Mouse (Mus musculus) cerebellum, postnatal 36 days (tissue): ENCODE measurements at regions not wholly inside any gene's neighbourhood (a gene's known extent, or its start where the extent isn't known, plus 50 kb on each side); places are given as distances from the start of the nearest gene placed in this dataset.

ENCODE experiments used
- DNase-seq, 2 experiments: peaks; one replicate each; pipeline ENCODE4 v3.0.0; 2021 to 2022; ENCODE audit warnings: mixed read lengths in 2 of 2

GRCm38 (mm10) chr14:9338220-9338619 lies 672.2 kb upstream of the 4930452B06Rik start:
- no peak for DNase-seq

- DNase-seq: no peak
Measured at GRCm38 (mm10) chr14:9337107-9337506, 671.1 kb upstream of the 4930452B06Rik start.

- DNase-seq: no peak
Measured at GRCm38 (mm10) chr14:9331593-9331992, 665.6 kb upstream of the 4930452B06Rik start.

DNA sequence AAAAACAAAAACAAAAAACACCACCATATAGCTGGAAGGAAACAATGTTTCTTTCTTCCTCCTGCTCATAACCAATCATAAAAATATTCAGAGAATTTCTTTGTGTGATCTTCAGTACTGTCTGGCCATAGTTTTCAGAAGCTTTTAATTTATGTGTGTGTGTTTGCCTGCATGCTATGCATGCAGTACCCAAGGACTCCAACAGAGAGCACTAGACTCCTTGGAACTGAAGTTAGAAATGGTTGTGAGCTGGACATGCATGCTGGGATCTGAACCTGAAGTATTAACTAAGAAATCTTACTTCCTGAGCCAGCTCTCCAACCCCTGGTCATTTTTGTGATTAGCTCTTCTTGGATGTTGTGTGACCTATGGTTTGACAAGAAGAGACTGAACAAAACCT lies 664.7 kb upstream of the 4930452B06Rik start:
- no peak for DNase-seq

DNA sequence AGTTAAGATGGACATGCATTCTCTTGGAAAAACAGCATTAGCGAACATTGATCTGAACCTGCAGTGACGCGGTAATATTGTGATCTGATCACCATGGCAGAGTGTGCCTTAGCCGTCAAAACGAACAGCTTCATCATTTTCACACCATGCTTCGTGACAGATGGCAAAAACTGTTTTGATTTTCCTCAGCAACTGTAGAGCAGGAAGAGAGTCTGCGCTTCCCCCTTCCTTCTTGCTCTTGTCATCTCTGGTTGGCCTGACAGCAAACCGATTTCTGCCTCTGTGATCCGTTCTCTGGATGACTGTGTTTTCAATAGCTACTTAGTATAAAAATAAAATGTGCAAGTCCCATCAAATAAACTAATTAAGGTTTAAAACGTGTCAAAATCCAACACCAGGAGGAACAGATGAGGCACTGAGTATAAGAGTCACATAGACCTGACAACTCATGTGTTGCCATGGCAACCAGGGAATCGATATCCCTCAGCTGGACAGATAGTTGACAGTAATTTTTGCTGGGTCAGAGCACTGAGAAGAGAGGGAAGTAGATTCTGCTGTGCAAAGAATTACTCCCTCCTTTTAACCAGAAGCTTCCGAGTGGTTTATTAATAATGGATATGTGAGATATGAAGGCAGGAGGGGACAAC lies 663.9 kb upstream of the 4930452B06Rik start:
- no peak for DNase-seq

GRCm38 (mm10) chr14:9327344-9327743 lies 661.3 kb upstream of the 4930452B06Rik start:
- no peak for DNase-seq

DNA sequence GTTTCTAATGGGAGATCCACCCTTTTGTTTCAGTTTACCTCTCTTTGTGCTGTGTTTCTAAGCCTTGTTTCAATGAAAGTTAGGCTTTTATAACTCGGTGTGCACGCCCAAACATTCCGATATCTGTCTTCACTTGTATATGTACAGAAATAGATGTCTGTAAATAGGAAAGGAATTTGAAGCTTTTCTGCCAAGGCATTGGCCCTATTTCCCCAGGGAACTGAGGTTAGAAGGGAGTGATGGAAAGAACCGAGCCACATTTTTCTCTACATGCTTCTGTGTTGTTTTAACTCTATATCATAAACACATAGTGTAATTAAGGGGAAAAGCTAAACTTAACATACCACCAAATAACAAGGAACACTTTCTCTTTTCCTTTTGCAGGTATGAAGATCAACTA lies 653.8 kb upstream of the 4930452B06Rik start:
- no peak for DNase-seq

- no peak for DNase-seq
Measured at GRCm38 (mm10) chr14:9318796-9319465, 652.9 kb upstream of the 4930452B06Rik start.

GRCm38 (mm10) chr14:9315224-9315623 lies 649.2 kb upstream of the 4930452B06Rik start:
- DNase-seq: no peak

- DNase-seq: no peak
Measured at GRCm38 (mm10) chr14:9296145-9296544, 630.1 kb upstream of the 4930452B06Rik start.

DNA sequence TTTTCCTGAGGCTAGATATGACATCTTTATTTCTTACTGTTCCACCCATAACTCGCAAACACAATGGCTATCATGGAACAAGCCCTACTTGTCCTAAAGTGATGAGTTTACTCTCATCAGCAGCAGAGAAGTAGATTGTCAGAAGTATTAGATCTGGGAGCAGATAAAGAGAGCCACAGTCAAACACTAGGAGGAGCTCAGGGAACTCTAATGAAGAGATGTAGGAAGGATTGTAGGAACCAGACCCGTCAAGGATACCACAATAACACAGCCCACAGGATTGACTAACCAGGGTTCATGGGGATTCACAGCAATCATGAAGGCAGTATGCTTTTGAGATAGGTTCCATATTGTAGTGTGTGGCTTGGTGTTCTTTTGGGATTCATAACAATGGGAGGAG lies 628.5 kb upstream of the 4930452B06Rik start:
- no peak for DNase-seq

- DNase-seq: no peak
Measured at GRCm38 (mm10) chr14:9288103-9288502, 622.1 kb upstream of the 4930452B06Rik start.

GRCm38 (mm10) chr14:9285606-9286002 lies 619.6 kb upstream of the 4930452B06Rik start:
- DNase-seq: no peak

DNA sequence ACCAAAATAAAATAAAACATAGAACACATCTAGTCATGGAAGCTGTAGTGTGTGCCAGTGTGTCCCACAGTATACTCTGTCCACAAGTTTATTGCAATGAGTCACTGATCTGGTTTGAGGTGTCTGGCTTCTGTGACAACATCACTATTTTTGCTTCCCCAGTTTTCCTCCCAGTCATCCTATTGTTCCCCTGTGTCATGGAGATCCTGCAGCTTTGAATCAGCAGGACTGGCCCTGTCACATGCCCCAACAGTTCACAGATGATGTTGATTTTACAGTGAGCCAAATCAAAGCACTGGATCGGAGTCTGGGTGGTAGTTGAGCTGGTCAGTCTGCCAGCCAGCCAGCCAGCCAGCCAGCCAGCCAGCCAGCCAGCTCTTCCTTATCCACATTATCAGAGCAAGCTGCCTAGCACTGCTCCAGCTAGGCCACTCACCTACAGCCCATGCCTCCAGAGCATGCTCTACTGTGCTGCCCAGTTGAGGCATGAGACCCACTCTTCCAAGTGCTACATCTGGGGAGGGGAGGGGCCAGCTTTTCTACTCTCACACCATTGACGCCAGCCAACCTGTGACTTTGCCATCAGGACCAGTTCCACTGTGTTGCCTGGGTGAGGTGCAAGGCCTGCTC lies 619.1 kb upstream of the 4930452B06Rik start:
- no peak for DNase-seq

DNA sequence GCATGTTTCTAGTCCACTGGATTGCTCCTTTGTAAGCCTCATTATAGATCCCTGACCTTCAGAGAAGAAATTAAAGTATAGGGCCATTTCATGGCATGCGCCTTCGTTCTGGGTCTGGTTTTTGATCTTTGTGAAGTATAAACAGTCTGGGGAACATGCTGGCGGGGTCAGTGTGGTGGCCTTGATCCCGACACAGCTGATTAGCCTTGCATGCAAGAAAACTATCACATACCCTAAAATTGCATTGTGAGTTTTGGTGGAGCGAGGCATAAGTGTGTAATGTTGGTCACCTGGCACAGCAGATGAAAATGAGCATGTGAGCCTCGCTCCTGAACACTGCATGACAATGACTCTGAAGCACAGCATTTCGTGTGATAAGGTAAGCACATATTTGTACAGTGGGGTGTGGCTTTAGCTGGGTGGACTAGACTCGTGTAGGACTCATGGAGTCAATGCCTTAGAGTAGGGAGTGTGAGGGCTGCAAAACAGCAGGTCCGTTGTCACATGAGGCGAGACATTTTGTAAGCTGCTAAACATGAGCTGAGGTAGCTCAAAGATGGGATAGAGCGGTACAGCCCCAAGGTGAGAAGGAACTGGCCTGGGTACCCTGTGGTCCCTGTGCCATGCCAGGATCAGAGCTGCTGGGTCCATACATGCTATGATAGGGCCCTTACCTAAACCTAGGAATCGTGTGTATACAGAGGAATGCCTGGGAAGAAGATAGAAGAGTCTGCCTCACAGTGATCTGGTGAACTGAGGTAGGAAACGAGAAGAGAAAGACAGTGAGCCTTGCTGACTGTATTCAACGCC lies 601.4 kb upstream of the 4930452B06Rik start:
- no peak for DNase-seq

- no peak for DNase-seq
Measured at GRCm38 (mm10) chr14:9252017-9252416, 586.0 kb upstream of the 4930452B06Rik start.

- no peak for DNase-seq
Measured at GRCm38 (mm10) chr14:9245266-9245665, 579.2 kb upstream of the 4930452B06Rik start.

GRCm38 (mm10) chr14:9243336-9243735 lies 577.3 kb upstream of the 4930452B06Rik start:
- no peak for DNase-seq

GRCm38 (mm10) chr14:9242118-9242517 lies 576.1 kb upstream of the 4930452B06Rik start:
- no peak for DNase-seq

DNA sequence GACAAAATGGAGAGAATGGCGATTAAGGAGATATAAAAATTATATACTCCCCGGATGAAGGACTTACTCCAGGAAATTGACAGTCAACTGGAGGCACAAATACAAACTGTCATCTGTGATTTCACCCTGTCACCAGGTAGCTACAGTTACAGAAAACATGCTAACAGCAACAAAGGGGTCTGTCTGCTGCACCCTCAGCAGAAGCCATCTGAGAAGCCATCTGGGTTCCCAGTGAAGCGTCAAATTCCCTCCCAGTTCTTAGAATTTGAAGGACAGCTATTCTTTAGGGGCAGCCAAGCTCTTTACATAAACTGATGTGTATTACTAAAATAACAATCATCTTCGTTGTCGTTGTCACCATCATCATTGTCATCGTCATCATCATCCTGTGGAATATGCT lies 561.6 kb upstream of the 4930452B06Rik start:
- DNase-seq: no peak

DNA sequence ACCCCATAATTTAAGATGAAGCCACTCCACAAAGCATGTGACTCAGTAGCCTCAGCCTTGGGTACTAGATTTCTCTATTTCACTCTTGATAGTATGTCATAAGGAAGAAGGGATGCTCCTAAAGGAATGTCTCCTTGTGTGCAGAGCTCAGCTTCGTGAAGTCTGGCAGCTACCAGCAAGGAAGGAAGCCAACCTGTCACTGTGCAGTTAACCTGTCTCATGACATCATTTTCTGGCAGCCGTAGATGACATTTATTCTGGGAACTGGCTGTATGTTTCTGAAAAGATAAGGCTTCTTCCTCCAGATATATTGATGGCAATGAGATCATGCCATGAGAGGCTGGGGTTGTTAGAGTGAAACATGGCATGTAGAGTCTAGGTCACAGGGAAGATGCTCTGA lies 534.2 kb upstream of the 4930452B06Rik start:
- DNase-seq: peak; percentile 6 to 10

GRCm38 (mm10) chr14:9192122-9192769 lies 526.2 kb upstream of the 4930452B06Rik start:
- DNase-seq: no peak

- DNase-seq: no peak
Measured at GRCm38 (mm10) chr14:9191664-9192063, 525.6 kb upstream of the 4930452B06Rik start.
